Mouse (Mus musculus) cerebellum, adult 2 months (tissue): ENCODE measurements at regions not wholly inside any gene's neighbourhood (a gene's known extent, or its start where the extent isn't known, plus 50 kb on each side); places are given as distances from the start of the nearest gene placed in this dataset.

Experiments
- DNase-seq, 2 experiments: peaks; one replicate each; pipeline ENCODE4 v3.0.0; 2021
- H3K27ac ChIP-seq: fragments of 200-500 bp; 2 replicates; pipeline ENCODE4 v1.5.1; 2012; ENCODE audit warnings: low read length, control low read depth, inconsistent platforms; ENCODE audit not compliant: insufficient read depth
- H3K27me3 ChIP-seq: fragments of 200-500 bp; 2 replicates; pipeline ENCODE4 v1.6.1; 2012; ENCODE audit warnings: inconsistent platforms, mild to moderate bottlenecking, low read length, moderate library complexity; ENCODE audit not compliant: control insufficient read depth, insufficient read depth
- H3K4me1 ChIP-seq: fragments of 200-500 bp; 2 replicates; pipeline ENCODE4 v1.6.1; 2011; ENCODE audit warnings: low read length; ENCODE audit not compliant: control insufficient read depth, insufficient read depth
- H3K4me3 ChIP-seq: fragments of 200-500 bp; replicated peaks from 2 replicates; pipeline ENCODE3; 2011; ENCODE audit warnings: mild to moderate bottlenecking, low read depth, low read length, control low read depth; ENCODE audit not compliant: insufficient read depth
- CTCF ChIP-seq: fragments of 200-500 bp; IDR thresholded peaks from 2 replicates; pipeline ENCODE4 v1.5.1; 2011; ENCODE audit warnings: low read depth, mild to moderate bottlenecking, control low read depth, low read length, moderate library complexity, borderline replicate concordance; ENCODE audit not compliant: insufficient read depth
- POLR2A ChIP-seq: fragments of 200-500 bp; IDR thresholded peaks from 2 replicates; pipeline ENCODE4 v1.6.1; 2011; ENCODE audit warnings: low read length, control low read depth, borderline replicate concordance; ENCODE audit not compliant: insufficient read depth
- WGBS: fragments of 180-500 bp; shearing (Covaris S2); methylation state at CpG from one replicate; pipeline ENCODE4 v1.1.7; 2018; 5-methylcytosine and 5-hydroxymethylcytosine counted together

DNA sequence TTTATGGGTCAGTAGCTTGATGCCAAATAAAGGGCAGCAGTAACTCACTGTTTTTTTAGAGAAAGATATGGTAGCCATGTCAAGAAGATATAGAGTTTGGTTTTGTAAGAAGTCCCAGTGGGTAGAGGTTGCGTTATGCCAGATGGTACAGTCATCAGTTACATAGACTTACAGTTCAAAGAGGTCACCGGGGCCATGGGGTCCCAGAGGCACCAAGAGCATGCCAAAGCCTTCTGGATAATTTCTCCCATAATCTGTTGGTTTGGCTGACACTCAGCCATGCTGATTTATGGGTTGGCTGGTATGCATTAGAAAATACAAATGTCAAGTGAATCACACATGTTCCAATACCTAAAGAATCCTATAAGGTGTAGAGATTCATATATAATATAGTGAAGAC, 137.9 kb upstream of the Fbxl7 start:
- no peak for DNase-seq
- H3K27ac ChIP-seq, result no peak overlapping the region
- no peak overlapping the region for H3K4me3 ChIP-seq
- no peak for TF ChIP-seq POLR2A
- TF ChIP-seq CTCF, result no peak
- no peaks in the 10 kb centered on the region for H3K4me1 ChIP-seq
- H3K27me3 ChIP-seq, result no peaks in the 10 kb centered on the region
- 39% methylated on average over 2 of the region's 2 CpGs for whole genome bisulfite sequencing

DNA sequence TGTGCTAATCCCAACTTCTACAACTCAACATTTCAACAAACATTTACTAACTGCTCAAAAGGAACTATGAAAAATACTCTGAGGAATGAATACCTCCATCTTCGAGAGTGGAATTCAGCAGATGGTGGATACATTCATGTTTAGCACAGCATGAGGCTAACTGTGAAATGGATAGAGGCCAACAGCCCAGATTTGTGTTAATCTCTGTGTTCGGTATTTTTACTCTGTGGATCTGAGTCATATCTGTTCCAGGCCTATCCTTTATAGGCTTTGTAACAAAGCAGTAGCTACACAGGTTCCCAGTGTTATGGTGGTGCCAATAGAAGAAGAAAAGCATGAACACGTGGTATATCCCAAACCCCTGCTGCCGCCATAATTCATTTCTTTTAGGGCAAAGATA, 148.4 kb upstream of the Fbxl7 start:
- H3K27me3 ChIP-seq, result no peaks in the 10 kb centered on the region
- TF ChIP-seq POLR2A, result no peak
- TF ChIP-seq CTCF, result no peak
- H3K4me1 ChIP-seq, result no peaks in the 10 kb centered on the region
- DNase-seq, result peak in 1 of 2 experiments; percentile 21
- no peak overlapping the region for H3K27ac ChIP-seq
- no peak overlapping the region for H3K4me3 ChIP-seq
- WGBS, result 17% methylated on average over 4 of the region's 4 CpGs

DNA sequence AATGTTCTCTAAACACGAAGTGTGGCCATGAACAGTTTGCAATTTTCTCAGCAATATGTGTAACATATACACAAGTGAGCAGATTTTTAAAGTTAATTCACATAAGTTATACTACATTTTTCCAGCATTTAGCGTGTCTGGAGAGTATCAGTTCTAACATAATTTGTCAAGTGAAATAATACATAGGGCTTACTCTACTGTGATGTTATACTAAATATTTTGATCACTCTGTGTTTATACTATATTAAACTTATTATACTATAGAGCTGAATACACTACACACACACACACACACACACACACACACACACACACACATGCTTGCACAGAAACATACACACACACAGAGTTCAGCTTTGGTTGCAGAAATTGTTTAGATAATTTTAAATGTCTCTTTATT, 155.3 kb upstream of the Fbxl7 start:
- Histone ChIP-seq H3K27ac (no peak overlapping the region), H3K4me1 (no peaks in the 10 kb centered on the region), H3K27me3 (no peaks in the 10 kb centered on the region; the same call in 1 of the 2 replicates), H3K4me3 (no peak overlapping the region)
- DNase-seq, result no peak
- TF ChIP-seq CTCF, result no peak
- TF ChIP-seq POLR2A, result no peak
- WGBS, result 89% methylated on average over 2 of the region's 2 CpGs

DNA sequence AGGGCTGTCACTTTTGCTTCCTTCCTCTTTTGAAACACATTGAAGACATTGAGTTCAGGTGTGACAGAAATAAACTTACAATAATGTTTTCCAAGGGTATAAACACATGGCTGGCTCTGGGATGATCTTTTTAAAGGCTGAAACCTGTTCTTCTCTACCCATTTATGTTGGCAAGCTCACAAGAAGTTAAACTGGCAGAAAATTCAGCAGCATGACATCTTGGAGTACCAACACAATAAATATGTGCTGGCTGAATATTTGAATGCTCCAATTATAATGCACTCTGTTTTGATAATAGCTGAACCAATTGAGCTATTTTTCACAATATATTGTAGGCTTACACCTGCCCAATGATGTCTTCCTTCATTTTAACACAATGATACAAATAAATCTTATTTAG, 168.1 kb upstream of the Fbxl7 start:
- H3K27ac ChIP-seq, result no peak overlapping the region
- DNase-seq, result peak in 1 of 2 experiments; percentile 56
- H3K27me3 ChIP-seq, result no peaks in the 10 kb centered on the region; the same call in 1 of the 2 replicates
- H3K4me3 ChIP-seq, result no peak overlapping the region
- TF ChIP-seq POLR2A, result no peak
- TF ChIP-seq CTCF, result no peak
- peaks cover 7% of the 10 kb centered on the region for H3K4me1 ChIP-seq

DNA sequence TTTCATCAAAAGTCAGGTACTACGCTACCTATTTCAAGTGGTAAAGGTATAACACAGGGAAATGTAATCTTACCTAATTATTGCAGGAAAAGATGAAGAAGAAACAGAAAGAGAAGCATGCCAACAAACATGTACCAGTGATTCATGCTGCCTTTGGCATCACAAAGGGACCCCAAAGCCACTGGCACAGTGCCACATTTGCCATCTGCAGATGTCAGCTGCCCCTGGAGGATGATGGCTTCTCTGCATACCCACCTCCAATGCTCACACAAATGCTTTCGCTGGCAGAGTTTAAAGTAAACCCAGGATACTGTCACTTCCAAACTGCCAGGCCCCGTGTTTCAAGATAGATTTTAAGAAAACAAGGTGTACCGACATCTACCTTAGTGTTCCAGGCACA, 168.6 kb upstream of the Fbxl7 start:
- no peak overlapping the region for H3K27ac ChIP-seq
- DNase-seq, result peak; percentile 42 to 47
- WGBS, result 22% methylated on average over 4 of the region's 4 CpGs

DNA sequence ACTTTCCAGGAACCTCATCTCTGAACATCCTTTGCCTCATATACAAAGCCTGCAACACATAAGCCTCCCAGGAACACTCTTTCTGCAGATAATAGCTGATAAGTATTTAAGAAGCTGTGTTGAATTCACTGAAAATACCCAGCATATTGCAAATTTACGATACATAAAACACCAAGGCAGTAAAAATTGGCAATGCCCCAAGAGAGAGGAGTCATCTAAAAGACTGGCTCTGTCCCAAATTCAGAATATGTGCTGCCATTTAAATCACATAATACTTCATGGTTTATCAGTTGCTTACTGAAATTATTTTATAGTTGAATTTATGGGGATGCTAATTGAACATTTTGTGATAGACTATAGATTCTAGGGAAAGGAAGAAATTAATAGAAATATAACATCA, 172.3 kb upstream of the Fbxl7 start:
- H3K27me3 ChIP-seq, result no peaks in the 10 kb centered on the region; the same call in 1 of the 2 replicates
- no peak for TF ChIP-seq POLR2A
- TF ChIP-seq CTCF, result no peak
- no peak overlapping the region for H3K27ac ChIP-seq
- H3K4me1 ChIP-seq, result peaks cover 7% of the 10 kb centered on the region
- no peak for DNase-seq
- H3K4me3 ChIP-seq, result no peak overlapping the region
- 37% methylated on average over 1 of the region's 1 CpGs for WGBS

More for the DNA sequence above, 168.6 kb upstream of the Fbxl7 start:
- no peak overlapping the region for H3K4me3 ChIP-seq
- TF ChIP-seq POLR2A (no peak), CTCF (no peak)
- H3K4me1 ChIP-seq, result peaks cover 7% of the 10 kb centered on the region
- no peaks in the 10 kb centered on the region; the same call in 1 of the 2 replicates for H3K27me3 ChIP-seq

DNA sequence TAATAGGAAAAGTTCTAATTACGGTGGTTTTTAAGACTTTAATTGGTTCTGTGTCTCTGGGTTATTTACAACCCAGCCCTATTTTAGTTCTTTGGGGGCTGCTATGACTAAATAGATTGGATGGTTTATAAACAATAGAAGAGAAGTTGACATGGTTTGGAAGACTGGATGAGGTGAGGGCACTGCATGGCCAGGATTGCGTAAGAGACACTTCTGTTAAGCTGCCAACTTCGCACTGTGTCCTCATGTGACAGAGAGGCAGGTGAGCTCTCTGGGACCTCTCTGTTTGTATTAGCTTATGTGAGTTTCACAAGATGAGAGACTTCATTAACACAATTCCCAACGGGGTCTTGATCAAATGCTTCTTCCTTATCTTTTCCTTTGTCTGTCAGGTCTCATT, 182.5 kb upstream of the Fbxl7 start:
- no peak for DNase-seq
- 89% methylated on average over 4 of the region's 4 CpGs for WGBS
- H3K4me1 ChIP-seq, result no peaks in the 10 kb centered on the region
- H3K27me3 ChIP-seq, result no peaks in the 10 kb centered on the region
- H3K27ac ChIP-seq, result no peak overlapping the region
- TF ChIP-seq POLR2A (no peak), CTCF (no peak)
- no peak overlapping the region for H3K4me3 ChIP-seq

DNA sequence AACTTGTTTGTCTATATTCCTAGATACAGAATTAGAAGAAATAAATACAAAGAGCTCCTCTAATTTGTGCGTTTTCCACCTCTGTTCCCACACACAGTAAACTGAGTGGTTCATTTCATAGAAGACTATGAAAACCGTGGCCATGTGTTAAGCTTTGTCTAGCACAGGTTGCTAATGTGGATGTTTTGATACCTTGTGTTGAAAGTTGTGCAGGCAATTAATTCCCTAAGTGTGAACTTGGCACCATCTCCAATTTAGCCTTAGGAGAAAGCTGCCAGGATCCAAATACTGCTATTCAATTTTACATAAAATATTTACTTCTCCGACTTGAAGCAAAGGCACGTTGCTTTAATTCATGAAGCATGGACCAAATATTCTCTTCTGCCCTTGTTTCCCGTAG, 187.4 kb upstream of the Fbxl7 start:
- no peak for DNase-seq
- 75% methylated on average over 5 of the region's 5 CpGs for whole genome bisulfite sequencing

More for the DNA sequence above, 187.4 kb upstream of the Fbxl7 start:
- no peaks in the 10 kb centered on the region for H3K4me1 ChIP-seq
- no peak overlapping the region for H3K27ac ChIP-seq
- H3K27me3 ChIP-seq, result no peaks in the 10 kb centered on the region
- no peak for TF ChIP-seq POLR2A
- TF ChIP-seq CTCF, result no peak
- no peak overlapping the region for H3K4me3 ChIP-seq
